Mouse (Mus musculus) adrenal gland, adult 2 months (tissue): ENCODE measurements around the gene Rps8. TPM values are rescaled to one million over a fixed set of nuclear protein-coding genes. Genes with fewer than 3 reads are reported as not detected.

ENCODE experiments used
- DNase-seq: peaks from one replicate; pipeline ENCODE4 v3.0.0; 2021
- polyA plus RNA-seq: library from polyadenylated mRNA; depleted of rRNA; stranded (reverse); fragments of >200 nt; gene quantifications from 2 replicates; pipeline ENCODE4 v1.2.3, GENCODE M21; 2012
- total RNA-seq, 2 experiments: library from RNA; stranded (reverse); gene quantifications; 2 replicates each; pipeline ENCODE4 v1.2.3; 2021

The Rps8 gene
- total and polyA plus RNA-seq, 3 experiments: 156 to 1,148 (median 552) TPM

- no peak for DNase-seq
Observed at GRCm38 (mm10) chr4:117148815-117149214, 7.2 kb downstream of the Rps8 start.

GRCm38 (mm10) chr4:117148047-117148713, 7.9 kb downstream of the Rps8 start:
- DNase-seq: no peak

GRCm38 (mm10) chr4:117146176-117146575, 9.9 kb downstream of the Rps8 start:
- DNase-seq: peak; percentile 84

GRCm38 (mm10) chr4:117145248-117145647, 10.8 kb downstream of the Rps8 start:
- no peak for DNase-seq

- no peak for DNase-seq
Observed at GRCm38 (mm10) chr4:117143023-117143422, 13.0 kb downstream of the Rps8 start.

- DNase-seq: no peak
Observed at GRCm38 (mm10) chr4:117140613-117141012, 15.4 kb downstream of the Rps8 start.

- peak; percentile 50 for DNase-seq
Observed at GRCm38 (mm10) chr4:117139217-117139612, 16.8 kb downstream of the Rps8 start.

- no peak for DNase-seq
Observed at GRCm38 (mm10) chr4:117138295-117139216, 17.5 kb downstream of the Rps8 start.

- peak; percentile 91 for DNase-seq
Observed at GRCm38 (mm10) chr4:117136034-117136433, 20.0 kb downstream of the Rps8 start.

- no peak for DNase-seq
Observed at GRCm38 (mm10) chr4:117134601-117134995, 21.4 kb downstream of the Rps8 start.

GRCm38 (mm10) chr4:117133817-117134600, 22.0 kb downstream of the Rps8 start, which contains the start of gene Plk3:
TSS of gene Plk3 (minus strand) at chr4:117133963.
- peak; percentile 98 for DNase-seq

- DNase-seq: no peak
Observed at GRCm38 (mm10) chr4:117133366-117133796, 22.7 kb downstream of the Rps8 start.

GRCm38 (mm10) chr4:117132794-117133143, 23.3 kb downstream of the Rps8 start:
- no peak for DNase-seq

GRCm38 (mm10) chr4:117131890-117132793, 23.9 kb downstream of the Rps8 start:
- no peak for DNase-seq

- DNase-seq: no peak
Observed at GRCm38 (mm10) chr4:117131198-117131597, 24.8 kb downstream of the Rps8 start.

GRCm38 (mm10) chr4:117130790-117131189, 25.3 kb downstream of the Rps8 start:
- DNase-seq: no peak

GRCm38 (mm10) chr4:117127991-117128686, 27.9 kb downstream of the Rps8 start:
- DNase-seq: no peak

GRCm38 (mm10) chr4:117126675-117127290, 29.3 kb downstream of the Rps8 start, which contains the start of gene Tctex1d4:
TSS of gene Tctex1d4 (plus strand) at chr4:117126794.
- DNase-seq: no peak

GRCm38 (mm10) chr4:117125910-117126674, 30.0 kb downstream of the Rps8 start:
- peak; percentile 87 for DNase-seq
